Mouse (Mus musculus): Measurements from ENCODE around the gene Pmfbp1.

Gene Pmfbp1

DNA sequence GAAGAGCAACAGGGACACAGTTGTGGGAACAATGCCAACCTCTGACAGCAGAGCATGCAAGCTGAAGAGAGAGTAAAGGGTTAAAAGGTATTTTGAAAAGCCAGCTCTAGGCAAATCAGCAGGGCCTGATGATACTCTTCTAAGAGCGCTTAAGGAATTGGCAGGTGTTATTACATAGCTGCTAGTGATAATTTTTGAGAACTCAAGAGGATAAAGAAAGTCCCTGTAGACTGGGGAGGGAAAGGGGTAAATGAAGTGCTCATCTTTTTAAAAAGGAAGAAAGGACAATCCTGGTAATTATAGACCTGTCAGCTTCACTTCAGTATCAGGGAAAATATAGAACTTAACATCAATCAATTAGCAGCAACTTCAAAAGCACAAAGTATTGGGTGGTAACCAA, 9.7 kb downstream of the Pmfbp1 start:
- no peak for DNase-seq

DNA sequence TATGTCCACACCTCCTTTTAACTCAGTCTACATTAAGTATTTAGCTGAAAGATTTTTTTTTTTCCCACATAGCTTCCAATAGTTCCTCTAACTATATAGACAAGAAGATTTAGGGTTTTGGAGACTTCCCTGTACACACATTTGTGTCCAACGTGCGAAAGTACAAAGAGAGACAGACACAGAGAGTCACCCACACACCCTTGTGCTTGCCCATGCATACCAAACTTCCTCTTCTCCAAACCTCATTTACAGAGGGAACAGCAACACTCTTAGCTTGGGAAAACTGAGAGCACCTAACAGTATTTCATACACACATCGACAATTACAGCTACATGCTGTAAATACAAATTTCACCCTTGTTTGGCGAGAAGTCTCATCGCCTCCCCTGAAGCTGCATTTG, 11.7 kb downstream of the Pmfbp1 start:
- no peak for DNase-seq

DNA sequence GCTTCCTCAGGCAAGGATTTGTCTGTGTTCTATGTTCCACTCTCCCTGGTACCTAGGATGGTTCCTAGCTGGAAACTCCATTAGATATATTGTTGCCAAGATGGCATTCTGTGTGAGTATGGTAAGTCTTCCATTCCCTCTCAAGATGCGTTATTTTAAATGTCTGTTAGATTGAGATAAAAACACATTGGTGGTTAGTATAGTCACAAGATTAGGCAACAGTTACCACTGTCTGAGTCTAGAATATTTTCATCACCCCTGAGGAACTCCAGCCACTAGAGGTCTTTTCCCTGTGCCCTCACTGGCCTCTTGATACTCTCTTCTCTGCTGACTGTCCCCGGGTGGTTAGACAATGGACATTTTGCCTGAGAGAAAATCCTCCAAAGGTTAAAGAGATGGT, 30.2 kb downstream of the Pmfbp1 start:
- DNase-seq = no peak

DNA sequence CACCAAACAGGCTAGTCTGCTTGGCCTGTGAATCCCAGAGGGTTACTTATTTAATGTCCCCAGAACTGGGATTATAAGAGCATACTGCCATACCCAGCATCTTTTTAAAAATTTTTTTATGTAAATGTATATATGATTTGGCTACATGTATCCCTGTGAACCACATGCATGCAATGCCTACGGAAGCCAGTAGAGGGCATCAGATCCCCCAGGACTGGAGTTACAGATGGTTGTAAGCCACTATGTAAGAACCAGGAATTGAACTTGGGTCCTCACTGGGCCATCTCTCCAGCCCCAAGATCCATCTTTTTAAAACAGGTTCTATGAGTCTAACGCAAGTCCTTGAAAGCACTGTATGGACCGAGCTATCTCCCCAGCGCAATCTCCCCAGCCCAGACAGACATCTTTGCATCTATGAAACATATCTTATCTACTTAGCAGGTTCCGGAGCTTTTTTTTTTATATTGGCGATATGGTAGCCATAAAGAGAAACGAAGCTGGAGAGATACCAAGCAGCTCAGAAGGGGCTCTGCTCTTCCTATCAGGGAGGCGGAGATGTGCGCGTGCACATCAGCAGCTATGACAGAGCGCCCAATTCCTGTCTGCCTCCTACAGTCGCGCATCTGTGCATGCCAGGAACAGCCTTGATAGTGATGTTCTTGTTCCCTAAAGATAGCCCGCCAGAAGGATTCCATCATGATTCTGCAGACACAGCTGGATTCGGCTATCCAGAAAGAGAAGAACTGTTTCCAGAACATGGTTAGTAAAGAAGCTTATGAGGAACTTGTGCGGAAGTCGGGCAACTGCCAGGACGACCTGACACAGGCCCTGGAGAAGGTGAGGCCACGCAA, 41.5 kb downstream of the Pmfbp1 start:
- no peak for DNase-seq

DNA sequence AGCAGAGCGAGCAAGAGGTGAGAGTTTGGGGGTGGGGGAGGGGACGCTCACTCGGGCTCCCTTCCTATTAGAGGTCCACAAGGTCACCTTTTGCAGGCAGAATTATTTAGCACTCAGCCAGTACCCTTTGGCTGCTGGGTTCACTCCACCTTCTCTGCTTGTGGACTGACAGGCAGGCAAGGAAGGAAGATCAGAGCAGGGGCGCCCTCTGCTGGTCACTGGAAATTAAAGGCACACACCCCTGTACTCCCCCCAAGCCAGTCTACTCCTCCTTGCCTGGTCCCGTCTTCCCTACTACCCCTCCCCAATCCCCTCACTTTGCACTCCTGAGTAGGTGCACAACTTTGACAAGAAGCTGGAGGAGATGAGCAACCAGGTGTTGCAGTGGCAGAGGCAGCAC, 42.9 kb downstream of the Pmfbp1 start:
- peak; percentile 94 for DNase-seq

DNA sequence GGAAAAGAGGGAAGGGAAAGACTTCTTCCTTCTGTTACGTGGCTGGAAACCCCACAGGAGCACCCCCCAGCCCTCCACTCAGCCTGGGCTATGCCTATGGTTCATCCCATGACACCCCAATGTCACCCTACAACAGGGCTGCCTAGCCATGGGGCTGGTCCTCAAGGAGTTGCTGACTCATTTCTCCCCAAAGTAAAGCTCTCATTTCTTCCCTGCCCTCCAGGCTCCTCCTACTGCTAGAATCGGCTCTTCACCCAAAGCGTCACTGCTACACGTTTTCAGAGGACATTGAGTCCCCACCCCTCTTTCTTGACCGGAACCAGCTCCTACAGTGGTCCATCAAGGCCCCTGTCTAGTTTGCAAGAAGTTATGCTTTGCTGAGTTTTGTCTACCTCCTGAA, 48.3 kb downstream of the Pmfbp1 start:
- DNase-seq = no peak

DNA sequence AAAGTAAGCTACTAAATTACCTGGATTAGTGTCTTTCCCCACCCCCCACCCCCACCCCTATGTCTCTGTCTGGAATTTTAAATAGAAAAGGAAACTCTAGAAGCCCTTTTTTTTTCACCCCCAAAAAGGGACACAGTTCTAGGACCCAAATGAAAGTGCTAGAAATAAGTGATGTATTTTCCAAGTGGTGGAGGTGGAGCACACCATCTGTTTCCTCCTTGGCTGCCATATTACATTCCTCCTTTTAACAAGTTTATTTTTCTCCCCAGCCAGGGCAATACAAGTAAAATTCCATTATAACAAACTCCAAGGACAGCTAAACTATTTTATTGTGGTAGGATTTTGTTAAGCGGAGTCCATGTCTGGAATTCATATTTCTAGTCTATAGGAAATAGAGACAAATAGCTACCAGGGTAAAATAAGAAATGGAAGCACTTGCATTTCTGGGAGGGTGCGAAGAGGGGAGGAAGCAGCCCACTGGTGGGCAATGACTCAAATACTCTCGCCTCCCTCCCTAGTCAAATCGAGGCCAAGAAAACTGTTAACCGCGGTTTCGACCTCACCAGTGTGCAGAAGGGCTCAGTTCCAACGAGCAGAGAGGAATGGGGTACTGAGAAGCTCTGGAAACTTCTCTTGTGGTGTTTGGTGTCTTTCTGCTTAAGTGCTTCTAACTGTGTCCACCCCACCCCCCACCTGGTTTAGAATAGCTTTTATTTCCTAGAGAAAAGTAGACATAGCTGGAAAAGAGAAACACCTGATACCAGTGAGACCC, 49.1 kb downstream of the Pmfbp1 start:
- DNase-seq = no peak

DNA sequence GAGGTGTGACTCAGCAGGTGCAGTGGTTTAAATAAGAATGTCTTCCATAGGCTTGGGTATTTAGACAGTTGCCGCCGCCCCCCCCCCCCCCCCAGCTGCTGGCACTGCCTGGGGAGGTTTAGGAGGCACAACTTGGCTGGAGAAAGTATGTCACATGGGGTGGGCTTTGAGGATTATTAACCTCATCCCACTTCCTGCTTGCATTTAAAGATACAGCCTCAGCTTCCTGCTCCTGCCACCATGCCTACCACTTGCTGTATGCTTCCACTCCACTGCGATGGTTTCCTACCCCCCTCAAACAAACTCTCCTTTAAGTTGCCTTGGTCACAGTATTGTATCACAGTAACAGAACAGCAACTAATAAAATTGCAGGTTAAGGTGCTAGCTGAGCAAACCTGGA, 50.2 kb downstream of the Pmfbp1 start:
- DNase-seq = no peak

DNA sequence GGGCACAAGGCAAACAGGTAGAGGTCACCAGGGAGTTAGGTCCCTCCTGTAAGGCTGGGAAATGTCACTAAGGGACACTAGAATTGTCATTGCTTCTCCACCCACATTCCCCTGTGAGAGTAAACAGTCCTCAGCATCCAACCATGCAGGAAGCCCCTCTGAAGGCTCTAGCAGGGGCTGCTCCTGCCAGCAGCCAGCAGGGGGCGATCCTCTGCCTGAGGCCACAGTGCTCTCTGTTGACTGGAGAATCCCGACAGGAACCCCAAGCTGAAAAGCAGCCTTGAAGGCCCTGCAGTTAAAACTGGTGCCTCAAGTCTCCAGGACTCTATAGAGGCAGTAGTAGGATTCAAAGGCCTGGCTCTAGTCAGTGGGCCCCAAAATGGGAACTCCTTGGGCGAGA, 57.8 kb downstream of the Pmfbp1 start:
- peak; percentile 83 for DNase-seq

DNA sequence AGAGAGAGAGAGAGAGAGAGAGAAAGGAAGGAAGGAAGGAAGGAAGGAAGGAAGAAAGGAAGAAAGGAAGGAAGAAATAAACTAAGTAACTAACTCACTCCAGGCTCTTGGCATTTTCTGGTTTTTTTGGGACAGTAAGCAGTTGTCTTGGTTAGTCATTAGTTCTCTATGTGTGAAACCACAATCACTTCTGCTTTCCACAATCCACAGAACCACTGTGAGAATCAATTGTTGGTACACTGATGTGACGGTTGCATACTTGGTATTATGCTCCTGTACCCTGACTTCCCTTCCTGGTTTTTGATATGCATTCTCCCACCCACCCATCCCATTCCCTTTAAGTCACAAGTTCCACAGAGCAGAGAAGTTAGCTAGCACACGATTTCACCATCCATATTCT, 70.1 kb downstream of the Pmfbp1 start:
- no peak for DNase-seq

DNA sequence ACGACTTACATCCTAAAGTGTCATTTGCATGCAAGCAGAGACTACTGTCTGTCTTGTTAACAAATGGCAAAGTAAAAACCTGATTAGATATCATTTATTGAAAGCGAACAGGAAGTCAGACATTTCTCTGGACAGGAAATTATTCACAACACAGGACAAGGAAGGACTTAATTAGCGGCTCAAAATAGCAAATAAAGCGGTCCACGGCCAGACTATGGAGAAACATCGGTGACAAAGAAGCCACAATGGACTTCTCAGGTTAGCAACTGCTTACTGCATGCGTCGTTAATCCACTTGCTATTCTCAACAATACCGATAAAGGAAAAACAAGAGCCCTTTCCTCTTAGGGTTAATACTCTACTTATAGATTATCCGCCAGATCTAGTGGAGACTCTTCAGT, 70.9 kb downstream of the Pmfbp1 start:
- DNase-seq = no peak

DNA sequence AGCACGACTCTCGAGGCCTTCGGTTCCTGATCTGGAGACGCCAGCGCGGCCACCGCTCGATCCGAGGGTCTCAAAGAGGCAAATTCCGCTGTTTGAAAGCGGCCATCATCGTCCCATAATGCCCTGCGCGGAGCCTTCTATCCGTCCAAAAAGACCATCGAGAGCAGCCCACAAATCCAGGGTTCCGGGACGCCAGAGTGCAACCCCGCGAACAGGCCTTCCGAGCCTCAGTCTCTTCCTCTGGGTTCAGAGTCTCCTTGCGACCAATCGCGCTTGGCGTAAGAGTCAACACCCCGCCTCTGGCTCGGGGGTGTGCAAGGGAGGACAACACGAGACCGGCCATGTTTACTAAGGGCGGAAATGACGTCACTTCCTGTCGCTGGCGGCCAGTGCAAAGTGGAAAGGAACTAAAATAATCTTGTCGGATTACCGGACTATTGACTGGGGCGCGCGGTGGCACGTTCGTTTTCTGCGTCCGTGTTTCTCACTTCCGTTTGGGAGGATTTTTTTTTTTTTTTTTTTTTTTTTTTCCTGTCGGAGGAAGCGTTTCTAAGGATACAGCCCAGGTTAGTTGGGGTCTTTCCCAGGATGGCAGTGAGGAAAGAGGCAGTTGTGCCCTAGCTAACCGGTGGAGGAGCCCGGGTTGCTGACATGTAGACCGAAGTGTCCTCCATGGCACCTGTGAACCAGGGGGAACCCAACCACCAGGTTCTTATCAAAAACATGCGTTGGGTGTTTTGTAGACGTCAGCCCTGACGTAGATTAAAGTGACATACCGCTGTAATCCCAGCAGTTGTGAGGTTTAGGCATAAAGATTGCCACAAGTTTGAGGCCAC, 71.9 kb downstream of the Pmfbp1 start, which contains the start of the genes Dhx38 and Txnl4b:
TSS of gene Dhx38 (minus strand) at position 364 of the 836 bp plus-strand sequence.
TSS of gene Txnl4b (plus strand) at position 395 of the 836 bp plus-strand sequence.
- peak; percentile 100 for DNase-seq

DNA sequence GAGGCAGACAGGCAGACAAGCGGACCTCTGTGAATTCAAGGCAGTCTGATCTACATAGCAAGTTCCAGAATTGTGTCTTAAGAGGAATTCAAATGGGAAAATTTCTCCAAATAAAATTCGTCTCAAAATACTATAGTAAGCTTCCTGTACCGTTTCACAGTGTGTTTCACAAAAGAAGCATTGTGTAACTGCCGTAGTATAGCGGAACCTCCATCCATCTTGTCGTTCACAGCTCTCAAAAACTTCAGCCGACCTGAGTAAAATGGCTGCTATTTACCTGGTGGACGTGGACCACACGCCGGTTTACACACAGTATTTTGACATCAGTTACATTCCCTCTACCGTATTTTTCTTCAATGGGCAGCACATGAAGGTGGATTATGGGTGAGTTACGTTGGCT, 77.3 kb downstream of the Pmfbp1 start:
- no peak for DNase-seq

DNA sequence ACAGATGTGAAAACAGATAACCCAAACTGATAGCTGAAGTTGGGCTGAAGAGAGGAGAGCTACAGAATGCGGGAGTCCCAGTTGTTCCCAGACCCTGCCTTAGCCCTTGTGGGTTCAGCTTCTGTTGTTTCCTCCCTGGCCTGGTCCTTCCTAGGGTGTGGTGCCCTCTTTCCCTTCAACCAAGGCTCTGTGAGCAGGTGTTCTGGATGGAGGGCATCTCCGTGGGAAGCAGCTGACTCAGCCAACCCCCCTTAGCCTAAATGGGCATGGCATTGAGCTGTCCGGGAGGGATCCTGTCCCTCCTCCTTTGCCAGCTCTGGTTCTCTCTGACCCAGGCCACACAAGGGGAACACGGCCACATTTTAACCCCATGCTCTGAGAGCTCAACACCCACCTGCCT, 82.5 kb downstream of the Pmfbp1 start:
- no peak for DNase-seq

DNA sequence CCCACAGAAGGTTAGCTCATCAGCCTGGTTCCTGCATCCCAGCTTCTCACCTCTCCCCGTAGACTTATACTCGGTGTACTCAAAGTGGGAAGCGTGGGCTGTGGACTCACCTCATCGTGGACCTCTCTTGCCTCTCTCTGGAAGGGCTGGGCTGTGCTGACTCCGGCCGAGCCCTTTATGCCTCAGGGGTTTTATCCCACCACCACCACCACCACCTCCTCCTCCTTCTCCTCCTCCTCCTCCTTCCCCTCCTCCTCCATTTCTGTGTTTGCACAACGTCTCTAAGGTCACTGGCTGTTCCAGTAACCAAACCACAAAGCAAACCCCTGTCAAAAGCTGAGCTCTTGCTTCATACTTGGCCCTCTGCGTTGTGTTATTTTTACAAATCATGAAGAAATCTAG, 85.1 kb downstream of the Pmfbp1 start, which contains the start of gene Hp:
TSS of gene Hp (minus strand) at position 273 of the 402 bp plus-strand sequence.
- no peak for DNase-seq

DNA sequence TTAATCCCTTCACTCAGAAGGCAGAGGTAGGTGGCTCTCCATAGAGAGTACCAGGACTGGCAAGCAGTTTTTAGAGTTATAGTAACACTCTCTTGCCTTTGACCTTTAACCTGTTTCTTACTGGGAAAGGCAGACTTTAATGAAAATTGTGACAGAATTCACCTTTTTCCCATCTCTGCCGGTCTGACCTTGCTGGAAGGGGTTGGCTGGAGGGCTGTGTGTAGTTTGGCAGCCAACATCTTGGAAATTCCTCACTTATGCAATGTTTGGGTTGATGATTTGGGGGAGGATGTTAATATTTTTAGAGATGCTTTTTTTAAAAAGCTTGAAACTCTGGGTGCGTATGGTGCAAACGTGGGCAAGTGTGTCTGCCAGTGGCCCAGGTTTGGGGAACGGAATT, 90.5 kb downstream of the Pmfbp1 start:
- no peak for DNase-seq

DNA sequence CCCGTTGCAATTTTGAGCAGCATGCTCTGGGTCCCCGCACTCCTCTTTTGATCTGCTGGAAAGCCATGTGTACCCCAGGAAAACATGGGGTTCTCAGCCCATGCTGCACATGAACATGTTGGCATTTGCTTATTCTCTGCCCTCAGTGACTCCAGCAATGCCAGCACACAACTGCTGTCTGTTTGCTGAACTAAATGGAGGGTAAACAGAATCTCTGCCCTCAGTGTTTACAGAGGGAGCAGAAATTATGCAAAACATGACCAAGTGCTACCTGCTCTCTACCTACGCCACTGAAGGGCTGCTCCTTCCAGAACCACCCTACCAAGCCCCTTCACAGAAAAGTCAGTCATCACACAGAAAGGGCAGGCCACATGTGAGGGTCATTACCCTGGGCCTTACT, 91.0 kb downstream of the Pmfbp1 start:
- no peak for DNase-seq

DNA sequence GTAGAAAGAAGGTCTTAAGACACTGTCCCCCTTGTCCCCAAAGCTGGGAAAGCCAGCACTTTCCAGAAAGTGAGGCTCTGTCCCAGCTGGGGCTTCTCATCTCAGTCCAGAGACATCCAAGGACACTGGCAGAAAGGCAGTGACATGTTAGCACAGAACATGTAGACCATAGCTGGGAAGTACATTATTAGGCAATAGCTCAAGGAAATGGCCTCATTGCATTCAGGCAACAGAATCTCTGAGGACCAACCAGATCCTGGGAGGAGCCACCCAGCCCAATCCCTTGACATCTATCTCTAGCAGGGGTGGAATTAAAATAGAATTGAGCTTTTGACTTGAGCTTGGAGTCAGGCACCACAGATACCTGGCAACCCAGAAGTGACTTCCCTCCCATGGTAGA, 91.8 kb downstream of the Pmfbp1 start:
- peak; percentile 86 for DNase-seq

DNA sequence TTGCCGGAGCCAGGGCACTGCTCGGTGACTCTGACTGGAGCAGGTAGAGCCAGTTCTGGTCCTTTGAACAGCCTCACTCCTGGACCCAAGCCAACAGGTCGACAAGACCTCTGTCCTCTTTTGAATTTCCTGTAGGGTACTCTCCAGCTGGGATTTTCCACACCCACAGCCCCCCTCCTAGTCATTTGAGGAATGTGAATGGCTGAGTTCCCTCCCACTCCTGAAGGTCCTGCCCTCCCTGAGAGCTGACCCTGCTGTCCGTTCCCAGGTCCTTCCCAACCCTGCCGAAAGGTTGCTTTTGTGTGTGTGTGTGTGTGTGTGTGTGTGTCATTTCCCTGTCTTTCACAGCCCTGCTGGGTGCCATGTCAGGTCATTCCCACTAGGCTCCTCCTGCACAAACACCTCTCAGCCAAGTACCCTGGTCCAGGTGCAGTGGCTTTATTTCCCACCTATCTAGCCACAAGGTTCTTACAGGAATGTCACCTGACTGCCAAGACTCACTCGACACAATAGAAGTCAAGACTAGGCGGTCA, 93.2 kb downstream of the Pmfbp1 start:
- no peak for DNase-seq

DNA sequence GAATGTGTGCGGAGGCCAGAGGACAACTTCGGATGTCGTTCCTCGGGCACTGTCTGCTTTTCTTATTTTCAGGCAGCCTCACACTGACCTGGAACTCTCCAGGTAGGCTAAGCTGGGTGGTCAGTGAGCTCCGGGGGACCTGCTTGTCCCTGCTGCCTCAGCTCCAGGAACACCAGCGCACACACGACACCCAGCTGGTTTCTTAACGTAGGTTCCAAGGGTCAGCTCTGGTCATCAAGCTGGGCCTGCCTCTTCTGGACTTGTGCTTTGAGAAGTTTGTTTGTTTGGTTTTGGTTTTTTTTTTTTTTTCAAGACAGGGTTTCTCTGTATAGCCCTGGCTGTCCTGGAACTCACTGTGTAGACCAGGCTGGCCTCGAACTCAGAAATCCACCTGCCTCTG, 97.1 kb downstream of the Pmfbp1 start:
- DNase-seq = no peak

DNA sequence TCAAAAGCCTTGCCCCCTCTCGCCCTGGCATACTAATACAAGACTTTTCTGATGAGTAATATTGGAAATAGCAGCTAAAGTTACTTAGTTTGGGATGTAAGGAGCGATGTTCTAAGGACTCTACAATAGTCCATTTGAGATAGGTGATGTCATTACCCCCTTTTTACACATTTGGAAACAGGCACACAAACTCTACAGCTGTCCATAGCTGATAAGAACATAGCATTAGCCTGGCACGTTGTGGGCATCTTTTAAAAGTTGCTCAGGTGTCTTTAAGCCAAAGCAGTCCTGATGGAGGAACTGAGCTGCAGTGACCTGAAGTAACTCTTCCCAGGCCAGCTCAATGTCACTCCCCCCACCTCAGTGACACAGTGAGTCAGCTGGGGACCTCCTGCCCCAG, 97.5 kb downstream of the Pmfbp1 start:
- DNase-seq = no peak

DNA sequence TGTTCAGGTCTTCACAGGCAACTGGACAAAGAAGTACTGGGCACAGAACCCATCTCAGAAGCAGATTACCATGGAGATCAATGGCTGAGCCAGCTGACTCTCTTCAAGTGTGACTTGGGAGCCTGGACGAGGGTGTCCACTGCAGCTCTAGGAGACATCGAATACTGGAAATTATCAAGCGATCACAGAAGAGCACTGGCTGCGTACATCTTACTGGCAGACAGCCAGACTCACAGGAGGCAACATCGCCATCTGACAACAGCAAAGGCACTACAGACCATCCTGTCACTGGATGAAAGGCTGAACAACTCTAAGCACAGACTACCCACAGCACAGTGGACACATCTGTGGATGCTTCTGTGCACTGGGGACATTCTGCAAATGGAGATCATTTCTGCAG, 98.3 kb downstream of the Pmfbp1 start:
- no peak for DNase-seq
